Mouse (Mus musculus): ENCODE measurements around the gene Nudt4.

DNA sequence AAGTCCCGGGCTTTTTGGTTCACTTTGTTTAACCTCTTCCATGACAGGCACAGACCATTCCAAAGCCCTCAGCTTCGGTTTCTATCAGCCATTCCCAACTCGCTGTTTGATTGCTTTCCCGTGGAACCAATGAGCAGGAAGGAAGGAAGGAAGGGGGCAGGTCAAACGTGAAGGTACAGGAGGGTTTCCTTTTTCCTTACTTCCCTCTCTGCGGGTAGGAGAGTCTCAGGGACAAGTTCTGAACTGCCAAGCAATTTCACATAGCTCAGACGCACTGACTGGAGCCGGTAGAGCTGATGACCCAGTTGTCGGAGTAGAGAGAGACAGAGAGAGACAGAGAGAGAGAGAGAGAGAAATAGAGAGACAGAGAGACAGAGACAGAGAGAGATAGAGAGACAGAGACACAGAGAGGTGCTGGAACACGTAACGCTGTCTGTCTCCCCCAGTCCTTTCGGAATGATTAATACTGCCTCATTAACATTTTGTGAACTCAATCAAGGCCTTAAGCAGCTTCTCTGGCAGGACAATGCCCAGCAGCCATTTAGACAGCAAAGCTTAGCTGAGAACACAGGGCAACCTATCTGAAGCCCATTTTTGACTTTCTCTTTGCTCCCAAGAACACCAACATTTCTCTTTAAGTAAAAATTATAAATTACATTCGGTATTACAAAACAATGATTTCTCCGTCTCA, 13.1 kb upstream of the Nudt4 start:
- no peak for TF ChIP-seq CTCF (IDR thresholded peaks at IDR 0.05; ENCODE audit: low read depth, low read length)
- TF ChIP-seq TAL1 (conservative IDR thresholded peaks at IDR 0.05; ENCODE audit: low read depth, low read length), result no peak
